Mouse (Mus musculus) midbrain, postnatal 0 days (tissue): Measurements from ENCODE around the gene Bik. TPM values are rescaled to one million over a fixed set of nuclear protein-coding genes. Genes with fewer than 3 reads are reported as not detected.

ENCODE experiments used
- ATAC-seq: fragments of 200-750 bp; cut with Nextera tagmentation; 2 replicates; pipeline ENCODE4 v1.8.0; 2017; ENCODE audit warnings: moderate number of reproducible peaks, mild to moderate bottlenecking, moderate TSS enrichment, moderate library complexity; ENCODE audit not compliant: low FRiP score
- DNase-seq: peaks from one replicate; pipeline ENCODE4 v3.0.0-alpha.2; 2015; ENCODE audit warnings: low spot score
- H3K27ac ChIP-seq: fragments of 300-500 bp; sonication (generic); 2 replicates; pipeline ENCODE4 v1.5.1; 2014; ENCODE audit warnings: low read depth, mild to moderate bottlenecking, low read length, mixed read lengths
- H3K27me3 ChIP-seq: fragments of 300-500 bp; sonication (generic); 2 replicates; pipeline ENCODE4 v1.6.1; 2014; ENCODE audit warnings: low read length, control low read depth, mixed read lengths; ENCODE audit not compliant: insufficient read depth
- H3K36me3 ChIP-seq: fragments of 300-500 bp; sonication (generic); 2 replicates; pipeline ENCODE4 v1.6.1; 2014; ENCODE audit warnings: low read length, control low read depth, mixed read lengths; ENCODE audit not compliant: insufficient read depth
- H3K4me1 ChIP-seq: fragments of 300-500 bp; sonication (generic); 2 replicates; pipeline ENCODE4 v1.6.1; 2014; ENCODE audit warnings: mild to moderate bottlenecking, control low read depth, antibody characterized with exemption, low read length, mixed read lengths; ENCODE audit not compliant: insufficient read depth
- H3K4me2 ChIP-seq: fragments of 300-500 bp; sonication (generic); 2 replicates; pipeline ENCODE4 v1.6.1; 2014; ENCODE audit warnings: low read depth, mild to moderate bottlenecking, low read length, mixed read lengths; ENCODE audit not compliant: poor library complexity, severe bottlenecking
- H3K4me3 ChIP-seq: fragments of 300-500 bp; sonication (generic); 2 replicates; pipeline ENCODE4 v1.5.1; 2014; ENCODE audit warnings: low read depth, mild to moderate bottlenecking, low read length, moderate library complexity
- H3K9ac ChIP-seq: fragments of 300-500 bp; sonication (generic); replicated peaks from 2 replicates; pipeline ENCODE4 v1.6.1; 2014; ENCODE audit warnings: mild to moderate bottlenecking, low read length, moderate library complexity, mixed read lengths; ENCODE audit not compliant: poor library complexity, severe bottlenecking
- H3K9me3 ChIP-seq: fragments of 300-500 bp; sonication (generic); 2 replicates; pipeline ENCODE4 v1.6.1; 2016; ENCODE audit warnings: low read length, control low read depth
- CTCF ChIP-seq: IDR thresholded peaks from 2 replicates; pipeline ENCODE4 v1.5.1; 2016; ENCODE audit warnings: antibody characterized with exemption, mild to moderate bottlenecking
- WGBS: fragments of 180-500 bp; shearing (Covaris S2); extraction: QIAGEN DNeasy Blood & Tissue Kit; methylation state at CpG from one replicate; pipeline ENCODE4 v1.1.7; 2014; 5-methylcytosine and 5-hydroxymethylcytosine counted together
- polyA plus RNA-seq: library from polyadenylated mRNA; unstranded; fragments of >200 nt; fragmentation: Nextera tagmentation; extraction: Ambion mirVana; gene quantifications from 2 replicates; pipeline ENCODE4 v1.2.1, GENCODE M21; 2015
- total RNA-seq: library from RNA; depleted of rRNA; stranded (reverse); fragments of >200 nt; gene quantifications from 2 replicates; pipeline ENCODE4 v1.2.3, GENCODE M21; 2014

Bik gene
- total and polyA plus RNA-seq, 2 experiments from 2014 or later = 0.27 to 0.33 TPM

GRCm38 (mm10) chr15:83484311-83484710 lies 42.4 kb upstream of the Bik start:
- no peaks in the 10 kb centered on the region for H3K9me3 ChIP-seq
- peaks cover 41% of the 10 kb centered on the region for H3K36me3 ChIP-seq
- ATAC-seq (no peak), DNase-seq (no peak)
- no peak overlapping the region for H3K9ac ChIP-seq
- 90% methylated on average over 10 of the region's 10 CpGs for WGBS
- TF ChIP-seq CTCF = no peak
- H3K4me2 ChIP-seq = no peak overlapping the region
- no peak overlapping the region for H3K4me3 ChIP-seq
- no peaks in the 10 kb centered on the region for H3K27me3 ChIP-seq
- H3K27ac ChIP-seq = no peak overlapping the region
- H3K4me1 ChIP-seq = no peaks in the 10 kb centered on the region

- Histone ChIP-seq H3K4me1 (no peaks in the 10 kb centered on the region), H3K36me3 (peaks cover 63% of the 10 kb centered on the region), H3K9ac (no peak overlapping the region), H3K27ac (no peak overlapping the region), H3K4me2 (no peak overlapping the region), H3K9me3 (no peaks in the 10 kb centered on the region), H3K4me3 (no peak overlapping the region), H3K27me3 (no peaks in the 10 kb centered on the region)
- DNase-seq (no peak), ATAC-seq (no peak)
- TF ChIP-seq CTCF = no peak
- 75% methylated on average over 9 of the region's 9 CpGs for WGBS
Measured at GRCm38 (mm10) chr15:83487477-83488115, 39.1 kb upstream of the Bik start.

- DNase-seq = no peak
- H3K27me3 ChIP-seq = no peaks in the 10 kb centered on the region
- WGBS = 95% methylated on average over 20 of the region's 20 CpGs
- no peak overlapping the region for H3K4me2 ChIP-seq
- H3K4me3 ChIP-seq = no peak overlapping the region
- no peak for ATAC-seq
- H3K27ac ChIP-seq = no peak overlapping the region
- H3K4me1 ChIP-seq = no peaks in the 10 kb centered on the region
- no peak overlapping the region for H3K9ac ChIP-seq
- H3K9me3 ChIP-seq = no peaks in the 10 kb centered on the region
- peaks cover 72% of the 10 kb centered on the region for H3K36me3 ChIP-seq
- no peak for TF ChIP-seq CTCF
Measured at GRCm38 (mm10) chr15:83489471-83489870, 37.2 kb upstream of the Bik start.

- Histone ChIP-seq H3K4me3 (no peak overlapping the region), H3K27me3 (no peaks in the 10 kb centered on the region), H3K27ac (no peak overlapping the region), H3K9ac (no peak overlapping the region), H3K36me3 (peaks cover 83% of the 10 kb centered on the region), H3K4me2 (no peak overlapping the region), H3K4me1 (no peaks in the 10 kb centered on the region), H3K9me3 (no peaks in the 10 kb centered on the region)
- ATAC-seq (no peak), DNase-seq (no peak)
- 87% methylated on average over 5 of the region's 5 CpGs for WGBS
- no peak for TF ChIP-seq CTCF
Measured at GRCm38 (mm10) chr15:83491891-83492290, 34.8 kb upstream of the Bik start.

GRCm38 (mm10) chr15:83493856-83494571 lies 32.6 kb upstream of the Bik start:
- Histone ChIP-seq H3K4me3 (no peak overlapping the region), H3K9ac (no peak overlapping the region), H3K36me3 (peaks cover 86% of the 10 kb centered on the region), H3K27ac (no peak overlapping the region), H3K9me3 (no peaks in the 10 kb centered on the region), H3K4me1 (no peaks in the 10 kb centered on the region), H3K4me2 (no peak overlapping the region), H3K27me3 (no peaks in the 10 kb centered on the region)
- no peak for ATAC-seq
- 92% methylated on average over 7 of the region's 7 CpGs for WGBS
- no peak for TF ChIP-seq CTCF
- no peak for DNase-seq

- H3K4me2 ChIP-seq = no peak overlapping the region
- H3K27ac ChIP-seq = no peak overlapping the region
- H3K27me3 ChIP-seq = no peaks in the 10 kb centered on the region
- peaks cover 86% of the 10 kb centered on the region for H3K36me3 ChIP-seq
- no peak overlapping the region for H3K4me3 ChIP-seq
- WGBS = 83% methylated on average over 6 of the region's 6 CpGs
- H3K9me3 ChIP-seq = no peaks in the 10 kb centered on the region
- ATAC-seq (no peak), DNase-seq (no peak)
- no peak overlapping the region for H3K9ac ChIP-seq
- no peaks in the 10 kb centered on the region for H3K4me1 ChIP-seq
- TF ChIP-seq CTCF = no peak
Measured at GRCm38 (mm10) chr15:83494572-83494920, 32.1 kb upstream of the Bik start.
